Comparison of ENCODE assay signal across 9 mouse cellular contexts in genomic region chr19:25611116-25611515, GRCm38 (mm10). TPM values are rescaled to one million over a fixed set of nuclear protein-coding genes. Genes with fewer than 3 reads are reported as not detected.
DNase-seq lines count a peak whose midpoint lies in the region; ATAC-seq and TF ChIP-seq lines count a peak whose summit lies in the region.
"Had no signal": no experiment of that assay in that cellular context is flagged by ENCODE, and none has a peak within 500 bp of the region (broad histone marks: within the 10 kb centered on the region; RNA-seq: fewer than 3 reads in every experiment).

No protein-coding gene starts in this region.

- H3K27me3 ChIP-seq in lung, embryonic 14.5 days (ENCODE audit: insufficient read depth, low read length), result peaks cover 97% of the 10 kb centered on the region
- peaks cover 63% of the 10 kb centered on the region for H3K27me3 ChIP-seq in forebrain, embryonic 15.5 days
- H3K27me3 ChIP-seq in limb, embryonic 15.5 days, result peaks cover 97% of the 10 kb centered on the region
- H3K27me3 ChIP-seq in stomach, embryonic 16.5 days (ENCODE audit: control insufficient read depth, insufficient read depth, low read length), result peaks cover 86% of the 10 kb centered on the region

- H3K9me3 ChIP-seq in lung, embryonic 14.5 days (ENCODE audit: low read depth, low read length), result no peaks in the 10 kb centered on the region
- H3K9me3 ChIP-seq in forebrain, embryonic 15.5 days, result no peaks in the 10 kb centered on the region
- H3K9me3 ChIP-seq in limb, embryonic 15.5 days, result no peaks in the 10 kb centered on the region
- no peaks in the 10 kb centered on the region for H3K9me3 ChIP-seq in stomach, embryonic 16.5 days (replicated peaks; ENCODE audit: control insufficient read depth, low read length)

- WGBS in lung, embryonic 14.5 days, result under 1% methylated on average over 42 of the region's 42 CpGs
- under 1% methylated on average over 42 of the region's 42 CpGs for whole genome bisulfite sequencing in forebrain, embryonic 15.5 days
- WGBS in limb, embryonic 15.5 days, result under 1% methylated on average over 42 of the region's 42 CpGs
- WGBS in stomach, embryonic 16.5 days, result 1% methylated on average over 42 of the region's 42 CpGs

- no peak for ATAC-seq in lung, embryonic 14.5 days (ENCODE audit: insufficient read depth)
- ATAC-seq in forebrain, embryonic 15.5 days (replicated peaks), result peak; percentile 27; the same call in 1 of the 2 replicates
- ATAC-seq in limb, embryonic 15.5 days (ENCODE audit: insufficient number of reproducible peaks, low FRiP score, low TSS enrichment, low read depth), result no peak
- ATAC-seq in stomach, embryonic 16.5 days (ENCODE audit: insufficient read depth, low FRiP score), result no peak

- DNase-seq in lung, embryonic 14.5 days, result no peak
- DNase-seq in lung, adult 18-20 months, result no peak
- no peak for DNase-seq in ovary, postnatal 10 days (ENCODE audit: low spot score)
- DNase-seq in MN1 (ENCODE audit: low spot score), result no peak
- no peak for DNase-seq in adrenal gland, postnatal 25 days

- no peak overlapping the region for H3K9ac ChIP-seq in lung, embryonic 14.5 days
- H3K9ac ChIP-seq in forebrain, embryonic 15.5 days (replicated peaks), result peak overlapping the region; percentile 56
- no peak overlapping the region for H3K9ac ChIP-seq in limb, embryonic 15.5 days
- H3K9ac ChIP-seq in stomach, embryonic 16.5 days (ENCODE audit: low read length), result peak overlapping the region; percentile 38; the same call in 1 of the 2 replicates

- H3K4me1 ChIP-seq in lung, embryonic 14.5 days (ENCODE audit: insufficient read depth), result no peaks in the 10 kb centered on the region
- H3K4me1 ChIP-seq in forebrain, embryonic 15.5 days, result peaks cover 42% of the 10 kb centered on the region
- H3K4me1 ChIP-seq in limb, embryonic 15.5 days, result peaks cover 25% of the 10 kb centered on the region
- H3K4me1 ChIP-seq in stomach, embryonic 16.5 days (ENCODE audit: control insufficient read depth, insufficient read depth, low read length), result peaks cover 18% of the 10 kb centered on the region

- H3K4me2 ChIP-seq in lung, embryonic 14.5 days, result peak overlapping the region; percentile 60
- H3K4me2 ChIP-seq in forebrain, embryonic 15.5 days (replicated peaks), result peak overlapping the region; percentile 72
- peak overlapping the region; percentile 83 for H3K4me2 ChIP-seq in limb, embryonic 15.5 days
- peak overlapping the region; percentile 63 for H3K4me2 ChIP-seq in stomach, embryonic 16.5 days (ENCODE audit: low read depth, low read length)

- TF ChIP-seq CTCF in lung, embryonic 14.5 days (IDR thresholded peaks at IDR 0.05; ENCODE audit: low read depth), result no peak

- H3K4me3 ChIP-seq in lung, embryonic 14.5 days (ENCODE audit: low read depth, low read length), result peak overlapping the region; percentile 35
- H3K4me3 ChIP-seq in forebrain, embryonic 15.5 days, result peak overlapping the region; percentile 52
- H3K4me3 ChIP-seq in limb, embryonic 15.5 days, result peak overlapping the region; percentile 38
- peak overlapping the region; percentile 40 for H3K4me3 ChIP-seq in stomach, embryonic 16.5 days (replicated peaks; ENCODE audit: low read length)
- H3K4me3 ChIP-seq: erythroblast, embryonic 14.5 days had no signal

- no peak overlapping the region for H3K27ac ChIP-seq in lung, embryonic 14.5 days (ENCODE audit: low read depth)
- H3K27ac ChIP-seq in forebrain, embryonic 15.5 days (replicated peaks), result peak overlapping the region; percentile 68
- no peak overlapping the region for H3K27ac ChIP-seq in limb, embryonic 15.5 days
- no peak overlapping the region for H3K27ac ChIP-seq in stomach, embryonic 16.5 days (ENCODE audit: low read length)

- H3K36me3 ChIP-seq in lung, embryonic 14.5 days (ENCODE audit: insufficient read depth), result no peaks in the 10 kb centered on the region
- H3K36me3 ChIP-seq in forebrain, embryonic 15.5 days, result no peaks in the 10 kb centered on the region
- no peaks in the 10 kb centered on the region for H3K36me3 ChIP-seq in limb, embryonic 15.5 days
- no peaks in the 10 kb centered on the region for H3K36me3 ChIP-seq in stomach, embryonic 16.5 days (ENCODE audit: control insufficient read depth, insufficient read depth, low read length)

RNA-seq across cellular contexts. Expression of gene Dmrt3, which starts 1.0 kb away (rescaled TPM):
- 0.35 and 0.49 TPM in 2 replicates for polyA plus RNA-seq in lung, embryonic 14.5 days (2014; fragmentation: Nextera tagmentation; extraction: Ambion mirVana)
- 3.1 and 5.5 TPM in 2 replicates for polyA plus RNA-seq in forebrain, embryonic 15.5 days (2015; fragmentation: Nextera tagmentation; extraction: Ambion mirVana)
- 0.08 TPM in 1 of 2 replicates, not detected in the other for polyA plus RNA-seq in limb, embryonic 15.5 days (2015; fragmentation: Nextera tagmentation; extraction: Ambion mirVana)
- 0.19 and 0.27 TPM in 2 replicates for polyA plus RNA-seq in stomach, embryonic 16.5 days (2015; fragmentation: Nextera tagmentation; extraction: Ambion mirVana)
- total RNA-seq in adrenal gland, postnatal 25 days (2021), result not detected in 2 replicates
- polyA plus RNA-seq: erythroblast, embryonic 14.5 days had no signal

Comparison
In these comparisons a context has a peak if more than half of its experiments do, and no peak if none do; other contexts are left out.
1. H3K9ac ChIP-seq: peak in forebrain, embryonic 15.5 days (single experiment) and stomach, embryonic 16.5 days (single experiment); none in lung, embryonic 14.5 days (single experiment) and limb, embryonic 15.5 days (single experiment).
2. Peak in every context shown above with its lines, with median percentiles within 50 percentile points of each other: H3K4me2 ChIP-seq and H3K4me3 ChIP-seq.